Mouse (Mus musculus) myocyte (in vitro differentiated cells): ENCODE measurements around the gene Nmur1.

ENCODE experiments used
- CEBPB ChIP-seq: IDR thresholded peaks from 2 replicates; pipeline ENCODE4 v1.6.1; 2011; ENCODE audit warnings: mild to moderate bottlenecking, moderate library complexity; ENCODE audit not compliant: poor library complexity, insufficient read depth, severe bottlenecking
- E2F4 ChIP-seq: IDR thresholded peaks from one replicate; pipeline ENCODE4 v1.6.1; 2011; ENCODE audit warnings: mild to moderate bottlenecking, control low read depth, moderate library complexity; ENCODE audit not compliant: insufficient read depth
- MAX ChIP-seq: IDR thresholded peaks from one replicate; pipeline ENCODE4 v1.6.1; 2011; ENCODE audit warnings: low read depth, mild to moderate bottlenecking, control low read depth
- MYOG ChIP-seq, 3 experiments: IDR thresholded peaks; one replicate each; pipeline ENCODE4 v1.6.1; 2011; ENCODE audit warnings: control low read depth in 2 of 3, low read depth in 2 of 3, mild to moderate bottlenecking in 2 of 3; ENCODE audit not compliant: insufficient read length in 2 of 3, control insufficient read depth in 1 of 3, insufficient read depth in 1 of 3
- POLR2A ChIP-seq: IDR thresholded peaks from one replicate; pipeline ENCODE4 v1.6.1; 2011; ENCODE audit warnings: low read depth, mild to moderate bottlenecking, control low read depth, moderate library complexity; ENCODE audit not compliant: insufficient read length
- POLR2AphosphoS2 ChIP-seq: IDR thresholded peaks from one replicate; pipeline ENCODE4 v1.6.1; 2011; ENCODE audit warnings: low read depth, control low read depth; ENCODE audit not compliant: insufficient read length
- SRF ChIP-seq: IDR thresholded peaks from one replicate; pipeline ENCODE4 v1.6.1; 2011; ENCODE audit warnings: low read depth; ENCODE audit not compliant: control insufficient read depth, insufficient read length
- TCF12 ChIP-seq: IDR thresholded peaks from one replicate; pipeline ENCODE4 v1.6.1; 2011; ENCODE audit warnings: mild to moderate bottlenecking, control low read depth; ENCODE audit not compliant: poor library complexity, insufficient read depth, severe bottlenecking
- USF1 ChIP-seq: IDR thresholded peaks from one replicate; pipeline ENCODE4 v1.6.1; 2011; ENCODE audit warnings: low read depth, mild to moderate bottlenecking, control low read depth, moderate library complexity

DNA sequence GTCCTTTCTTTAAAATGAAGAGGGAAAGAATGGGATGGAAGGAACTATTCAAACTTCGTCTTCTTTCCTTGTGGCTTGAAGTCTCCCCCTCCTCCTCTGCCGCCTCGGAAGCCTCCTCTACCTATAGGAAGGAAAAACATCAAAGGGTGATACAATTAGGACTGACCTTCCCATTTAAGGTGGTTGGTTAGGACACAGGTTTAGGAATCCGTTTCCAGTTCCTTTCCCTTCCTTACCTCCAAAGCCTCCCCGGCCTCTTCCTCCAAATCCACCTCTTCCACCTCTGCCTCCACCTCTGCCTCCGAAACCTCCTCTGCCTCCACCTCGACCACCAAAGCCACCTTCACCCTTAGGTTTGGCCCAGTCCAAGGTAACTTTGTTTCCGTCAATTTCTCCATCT, 75.5 kb downstream of the Nmur1 start:
- TF ChIP-seq MYOG (IDR thresholded peaks at IDR 0.05; ENCODE audit: control insufficient read depth in 1 of 3, insufficient read depth in 1 of 3, insufficient read length in 2 of 3, low read depth in 2 of 3) (no peak), POLR2A (no peak), TCF12 (no peak), CEBPB (no peak), SRF (no peak), MAX (no peak), USF1 (no peak), E2F4 (no peak), POLR2AphosphoS2 (no peak)
